In genomic region chr9:46562301-46562700, GRCm38 (mm10) we compare ENCODE assay signal across 35 mouse cellular contexts.
"Had no signal": no experiment of that assay in that cellular context is flagged by ENCODE, and none has a peak within 500 bp of the region (broad histone marks: within the 10 kb centered on the region; RNA-seq: fewer than 3 reads in every experiment).

No protein-coding gene starts in this region.

- H3K27me3 ChIP-seq: hindbrain, embryonic 12.5 days; hindbrain, embryonic 15.5 days; intestine, embryonic 15.5 days; kidney, embryonic 15.5 days had no signal

- H3K27ac ChIP-seq: heart, embryonic 10.5 days; heart, embryonic 13.5 days; heart, embryonic 15.5 days; hindbrain, embryonic 10.5 days; hindbrain, embryonic 12.5 days; hindbrain, embryonic 13.5 days; hindbrain, embryonic 14.5 days; hindbrain, embryonic 15.5 days; hindbrain, postnatal 0 days; intestine, embryonic 15.5 days; kidney, embryonic 15.5 days; kidney, postnatal 0 days; layer of hippocampus, adult 2 months; left cerebral cortex, adult 2 months had no signal

- H3K9me3 ChIP-seq: heart, embryonic 10.5 days; heart, embryonic 15.5 days; hindbrain, embryonic 10.5 days; hindbrain, embryonic 12.5 days; hindbrain, embryonic 13.5 days; hindbrain, embryonic 15.5 days; intestine, embryonic 15.5 days; kidney, embryonic 15.5 days had no signal

- H3K4me2 ChIP-seq: heart, embryonic 11.5 days; heart, embryonic 13.5 days; heart, embryonic 15.5 days; hindbrain, embryonic 12.5 days; hindbrain, embryonic 13.5 days; hindbrain, embryonic 14.5 days; hindbrain, embryonic 15.5 days; intestine, embryonic 15.5 days; kidney, embryonic 15.5 days had no signal

- ATAC-seq: hindbrain, embryonic 16.5 days; hindbrain, postnatal 0 days; inflammation-experienced regulatory T-cells, adult 6 months; intestine, embryonic 15.5 days; intestine, embryonic 16.5 days; intestine, postnatal 0 days had no signal

- H3K4me3 ChIP-seq: heart, embryonic 10.5 days; heart, embryonic 13.5 days; heart, embryonic 15.5 days; hindbrain, embryonic 10.5 days; hindbrain, embryonic 12.5 days; hindbrain, embryonic 13.5 days; hindbrain, embryonic 15.5 days; intestine, embryonic 15.5 days; kidney, embryonic 15.5 days; layer of hippocampus, adult 2 months; left cerebral cortex, adult 2 months had no signal

- H3K4me1 ChIP-seq: heart, embryonic 10.5 days; heart, embryonic 13.5 days; heart, embryonic 15.5 days; hindbrain, embryonic 12.5 days; hindbrain, embryonic 13.5 days; hindbrain, embryonic 15.5 days; intestine, embryonic 15.5 days; kidney, embryonic 15.5 days had no signal

- H3K9ac ChIP-seq: heart, embryonic 13.5 days; heart, embryonic 15.5 days; hindbrain, embryonic 12.5 days; hindbrain, embryonic 13.5 days; hindbrain, embryonic 14.5 days; hindbrain, embryonic 15.5 days; intestine, embryonic 15.5 days; kidney, embryonic 15.5 days had no signal

- H3K36me3 ChIP-seq: heart, embryonic 10.5 days; heart, embryonic 13.5 days; heart, embryonic 15.5 days; hindbrain, embryonic 10.5 days; hindbrain, embryonic 12.5 days; hindbrain, embryonic 13.5 days; hindbrain, embryonic 15.5 days; intestine, embryonic 15.5 days; kidney, embryonic 15.5 days had no signal

- DNase-seq: heart, postnatal 10 days; heart, postnatal 14 days; heart, postnatal 36 days; heart, postnatal 4 days; kidney, adult 11 months; kidney, adult 18-20 months; kidney, adult 2 months; kidney, adult 8-10 months; kidney, adult 9 months; kidney, postnatal 10 days; kidney, postnatal 14 days; kidney, postnatal 25 days; kidney, postnatal 36 days; kidney, postnatal 4 days; layer of hippocampus, adult 9-11 months; layer of hippocampus, postnatal 36 days had no signal
